Mouse (Mus musculus): ENCODE measurements at regions not wholly inside any gene's neighbourhood (a gene's known extent, or its start where the extent isn't known, plus 50 kb on each side); places are given as distances from the start of the nearest gene placed in this dataset.

DNA sequence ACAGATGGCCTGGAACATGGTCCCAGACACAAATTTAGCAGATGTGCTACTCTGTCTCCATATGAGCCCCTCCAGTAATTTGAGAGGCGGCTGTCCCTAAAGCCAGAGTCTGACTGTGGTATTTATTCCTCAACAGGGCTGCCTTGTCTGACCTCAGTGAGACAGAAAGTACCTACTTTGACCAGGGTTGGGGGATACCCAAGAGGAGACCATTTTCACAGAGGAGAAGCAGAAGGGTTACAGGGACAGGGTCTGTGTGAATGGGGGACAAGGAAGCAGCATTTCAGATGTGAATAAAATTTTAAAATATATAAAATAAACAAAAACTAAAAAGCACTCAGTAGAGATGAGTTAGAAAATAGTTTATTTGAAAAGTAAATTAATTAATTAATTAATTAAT lies 339.8 kb upstream of the Cdh18 start:
- no peak overlapping the region for H3K9ac ChIP-seq (ENCODE audit: low read depth, poor library complexity, severe bottlenecking)
- no peak for TF ChIP-seq POLR2A (IDR thresholded peaks at IDR 0.05; ENCODE audit: insufficient read depth, low read length)
- TF ChIP-seq EP300 (IDR thresholded peaks at IDR 0.05; ENCODE audit: insufficient read depth, low read depth, low read length) = no peak
- TF ChIP-seq CTCF (IDR thresholded peaks at IDR 0.05; ENCODE audit: low read depth, low read length) = no peak
- H3K4me3 ChIP-seq (ENCODE audit: low read depth, low read length) = no peak overlapping the region
- no peaks in the 10 kb centered on the region for H3K36me3 ChIP-seq (ENCODE audit: control insufficient read depth, insufficient read depth, low read length, poor library complexity, severe bottlenecking)
- no peaks in the 10 kb centered on the region for H3K9me3 ChIP-seq (replicated peaks; ENCODE audit: control insufficient read depth, insufficient read depth, low read length, poor library complexity, severe bottlenecking)
- no peaks in the 10 kb centered on the region for H3K27me3 ChIP-seq (ENCODE audit: control insufficient read depth, insufficient read depth, low read length, poor library complexity, severe bottlenecking)
- no peaks in the 10 kb centered on the region for H3K4me1 ChIP-seq (ENCODE audit: control insufficient read depth, insufficient read depth, low read length)
- no peak overlapping the region for H3K27ac ChIP-seq (ENCODE audit: insufficient read depth, low read length)

DNA sequence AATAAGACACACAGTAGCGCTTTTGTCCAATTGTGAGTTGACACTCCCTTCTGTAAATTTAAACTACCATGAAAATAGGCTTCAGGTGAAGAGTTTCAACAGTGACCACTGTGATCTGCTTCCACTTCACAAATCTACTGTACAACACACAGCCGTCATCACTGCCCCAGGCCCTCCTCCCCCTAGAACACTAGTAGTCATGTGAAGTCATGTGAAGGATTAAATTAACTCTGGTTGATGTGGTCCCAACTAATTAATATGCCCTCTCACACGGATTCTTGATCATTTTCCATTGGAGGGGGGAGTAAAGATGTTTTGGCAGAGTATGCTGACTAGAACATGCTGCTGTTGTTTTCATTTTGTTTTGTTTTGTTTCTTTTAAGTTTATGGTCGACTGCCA lies 316.2 kb upstream of the Cdh18 start:
- no peaks in the 10 kb centered on the region for H3K4me1 ChIP-seq (ENCODE audit: control insufficient read depth, insufficient read depth, low read length)
- no peak overlapping the region for H3K9ac ChIP-seq (ENCODE audit: low read depth, poor library complexity, severe bottlenecking)
- H3K27me3 ChIP-seq (ENCODE audit: control insufficient read depth, insufficient read depth, low read length, poor library complexity, severe bottlenecking) = no peaks in the 10 kb centered on the region
- TF ChIP-seq EP300 (IDR thresholded peaks at IDR 0.05; ENCODE audit: insufficient read depth, low read depth, low read length) (no peak), CTCF (IDR thresholded peaks at IDR 0.05; ENCODE audit: low read depth, low read length) (no peak), POLR2A (IDR thresholded peaks at IDR 0.05; ENCODE audit: insufficient read depth, low read length) (no peak)
- H3K36me3 ChIP-seq (ENCODE audit: control insufficient read depth, insufficient read depth, low read length, poor library complexity, severe bottlenecking) = no peaks in the 10 kb centered on the region
- H3K27ac ChIP-seq (ENCODE audit: insufficient read depth, low read length) = no peak overlapping the region
- no peaks in the 10 kb centered on the region for H3K9me3 ChIP-seq (replicated peaks; ENCODE audit: control insufficient read depth, insufficient read depth, low read length, poor library complexity, severe bottlenecking)
- no peak overlapping the region for H3K4me3 ChIP-seq (ENCODE audit: low read depth, low read length)

DNA sequence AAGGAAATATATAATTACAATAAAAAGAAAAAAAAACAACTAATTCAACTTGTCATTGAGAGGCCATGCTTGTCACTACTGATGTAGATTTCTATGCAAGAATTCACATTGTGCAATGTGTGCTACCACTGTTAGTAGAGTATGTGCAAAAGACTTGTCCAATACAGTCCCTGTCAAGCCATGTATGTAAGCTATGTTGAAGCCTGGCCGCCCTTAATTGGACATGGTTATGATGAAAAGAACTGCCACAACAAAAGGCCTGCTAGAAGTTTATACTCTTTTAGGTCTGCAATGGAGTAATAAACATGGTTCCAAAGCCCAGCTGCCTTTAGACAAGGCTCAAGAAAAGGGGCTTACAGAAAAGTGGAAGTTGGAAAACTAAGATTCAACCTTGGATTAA lies 267.9 kb upstream of the Cdh18 start:
- TF ChIP-seq CTCF (IDR thresholded peaks at IDR 0.05; ENCODE audit: low read depth, low read length) (no peak), EP300 (IDR thresholded peaks at IDR 0.05; ENCODE audit: insufficient read depth, low read depth, low read length) (no peak), POLR2A (IDR thresholded peaks at IDR 0.05; ENCODE audit: insufficient read depth, low read length) (no peak)

GRCm38 (mm10) chr15:22311016-22311415 lies 237.8 kb upstream of the Cdh18 start:
- H3K27me3 ChIP-seq (ENCODE audit: control insufficient read depth, insufficient read depth, low read length, poor library complexity, severe bottlenecking) = no peaks in the 10 kb centered on the region
- no peak for TF ChIP-seq EP300 (IDR thresholded peaks at IDR 0.05; ENCODE audit: insufficient read depth, low read depth, low read length)
- TF ChIP-seq CTCF (IDR thresholded peaks at IDR 0.05; ENCODE audit: low read depth, low read length) = no peak
- no peak for TF ChIP-seq POLR2A (IDR thresholded peaks at IDR 0.05; ENCODE audit: insufficient read depth, low read length)
- no peak overlapping the region for H3K27ac ChIP-seq (ENCODE audit: insufficient read depth, low read length)
- no peak overlapping the region for H3K9ac ChIP-seq (ENCODE audit: low read depth, poor library complexity, severe bottlenecking)
- H3K9me3 ChIP-seq (replicated peaks; ENCODE audit: control insufficient read depth, insufficient read depth, low read length, poor library complexity, severe bottlenecking) = no peaks in the 10 kb centered on the region
- H3K4me1 ChIP-seq (ENCODE audit: control insufficient read depth, insufficient read depth, low read length) = no peaks in the 10 kb centered on the region
- H3K4me3 ChIP-seq (ENCODE audit: low read depth, low read length) = no peak overlapping the region
- no peaks in the 10 kb centered on the region for H3K36me3 ChIP-seq (ENCODE audit: control insufficient read depth, insufficient read depth, low read length, poor library complexity, severe bottlenecking)

More for the DNA sequence above, 267.9 kb upstream of the Cdh18 start:
- H3K27me3 ChIP-seq (ENCODE audit: control insufficient read depth, insufficient read depth, low read length, poor library complexity, severe bottlenecking) = no peaks in the 10 kb centered on the region
- no peak overlapping the region for H3K27ac ChIP-seq (ENCODE audit: insufficient read depth, low read length)
- no peak overlapping the region for H3K9ac ChIP-seq (ENCODE audit: low read depth, poor library complexity, severe bottlenecking)
- no peaks in the 10 kb centered on the region for H3K4me1 ChIP-seq (ENCODE audit: control insufficient read depth, insufficient read depth, low read length)
- no peaks in the 10 kb centered on the region for H3K9me3 ChIP-seq (replicated peaks; ENCODE audit: control insufficient read depth, insufficient read depth, low read length, poor library complexity, severe bottlenecking)
- no peaks in the 10 kb centered on the region for H3K36me3 ChIP-seq (ENCODE audit: control insufficient read depth, insufficient read depth, low read length, poor library complexity, severe bottlenecking)
- H3K4me3 ChIP-seq (ENCODE audit: low read depth, low read length) = no peak overlapping the region

DNA sequence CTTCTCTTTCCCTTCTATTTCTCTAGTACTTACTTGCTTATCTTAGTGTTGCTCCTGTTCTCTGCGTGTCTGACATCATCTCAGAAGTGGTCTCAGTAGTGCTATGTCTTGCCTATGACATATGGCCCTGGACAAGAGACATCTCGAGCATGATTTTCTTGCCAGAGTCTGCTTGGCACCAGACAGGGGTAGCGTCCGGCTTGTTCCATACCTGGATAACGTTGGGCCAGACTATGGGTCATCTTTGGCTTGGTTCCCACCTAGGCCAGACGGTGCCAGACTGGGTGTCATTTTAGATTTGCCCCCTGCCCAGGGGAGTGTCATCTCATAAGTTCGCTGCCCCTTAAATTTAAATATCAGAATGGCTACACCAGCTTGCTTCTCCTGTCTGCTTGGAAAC lies 229.8 kb upstream of the Cdh18 start:
- H3K27ac ChIP-seq (ENCODE audit: insufficient read depth, low read length) = no peak overlapping the region
- H3K36me3 ChIP-seq (ENCODE audit: control insufficient read depth, insufficient read depth, low read length, poor library complexity, severe bottlenecking) = no peaks in the 10 kb centered on the region
- H3K4me1 ChIP-seq (ENCODE audit: control insufficient read depth, insufficient read depth, low read length) = no peaks in the 10 kb centered on the region
- no peak overlapping the region for H3K4me3 ChIP-seq (ENCODE audit: low read depth, low read length)
- H3K9ac ChIP-seq (ENCODE audit: low read depth, poor library complexity, severe bottlenecking) = no peak overlapping the region
- TF ChIP-seq CTCF (IDR thresholded peaks at IDR 0.05; ENCODE audit: low read depth, low read length) = no peak
- TF ChIP-seq POLR2A (IDR thresholded peaks at IDR 0.05; ENCODE audit: insufficient read depth, low read length) = no peak
- no peak for TF ChIP-seq EP300 (IDR thresholded peaks at IDR 0.05; ENCODE audit: insufficient read depth, low read depth, low read length)
- no peaks in the 10 kb centered on the region for H3K27me3 ChIP-seq (ENCODE audit: control insufficient read depth, insufficient read depth, low read length, poor library complexity, severe bottlenecking)
- H3K9me3 ChIP-seq (replicated peaks; ENCODE audit: control insufficient read depth, insufficient read depth, low read length, poor library complexity, severe bottlenecking) = peaks cover 5% of the 10 kb centered on the region; the same call in 1 of the 2 replicates

DNA sequence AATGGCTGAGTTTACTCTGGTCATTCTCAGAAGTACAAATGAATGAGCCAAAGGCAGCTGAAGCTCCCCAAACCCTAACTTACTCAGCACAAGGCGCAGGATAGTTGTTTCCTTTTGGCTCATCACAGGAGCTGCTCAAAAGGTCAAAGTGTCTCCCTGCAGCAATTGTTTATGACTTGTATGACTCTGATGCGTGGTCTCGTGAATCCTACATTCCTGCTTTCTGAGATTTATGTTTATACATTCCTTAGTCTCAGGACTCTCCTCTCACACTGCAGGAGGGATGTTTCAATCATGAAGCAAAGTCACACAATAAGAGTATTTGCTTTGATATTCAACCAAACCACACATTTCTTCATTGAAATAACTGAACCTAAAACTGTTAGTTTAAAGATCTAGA lies 209.9 kb upstream of the Cdh18 start:
- H3K27me3 ChIP-seq (ENCODE audit: control insufficient read depth, insufficient read depth, low read length, poor library complexity, severe bottlenecking) = no peaks in the 10 kb centered on the region
- H3K4me3 ChIP-seq (ENCODE audit: low read depth, low read length) = no peak overlapping the region
- no peaks in the 10 kb centered on the region; the same call in 1 of the 2 replicates for H3K9me3 ChIP-seq (replicated peaks; ENCODE audit: control insufficient read depth, insufficient read depth, low read length, poor library complexity, severe bottlenecking)
- no peak for TF ChIP-seq CTCF (IDR thresholded peaks at IDR 0.05; ENCODE audit: low read depth, low read length)
- no peak overlapping the region for H3K27ac ChIP-seq (ENCODE audit: insufficient read depth, low read length)
- H3K4me1 ChIP-seq (ENCODE audit: control insufficient read depth, insufficient read depth, low read length) = no peaks in the 10 kb centered on the region
- H3K9ac ChIP-seq (ENCODE audit: low read depth, poor library complexity, severe bottlenecking) = no peak overlapping the region
- no peaks in the 10 kb centered on the region for H3K36me3 ChIP-seq (ENCODE audit: control insufficient read depth, insufficient read depth, low read length, poor library complexity, severe bottlenecking)

All from ES-Bruce4 (cell line).